Mouse (Mus musculus) spleen, postnatal 14 days (tissue): Measurements from ENCODE around the gene Vmn2r59.
"Not testable (repeated sequence)": the region's sequence is repeated elsewhere in the genome, so short reads cannot be mapped to it uniquely, and the experiment has no call there.

Source experiments
- DNase-seq, 2 experiments: peaks; one replicate each; pipeline ENCODE4 v3.0.0; 2021 to 2022; ENCODE audit warnings: low spot score in 2 of 2

The Vmn2r59 gene

GRCm38 (mm10) chr7:42058923-42059322 is at the start of gene Vmn2r59:
TSS of gene Vmn2r59 (minus strand) at chr7:42059023.
- DNase-seq = no peak

DNA sequence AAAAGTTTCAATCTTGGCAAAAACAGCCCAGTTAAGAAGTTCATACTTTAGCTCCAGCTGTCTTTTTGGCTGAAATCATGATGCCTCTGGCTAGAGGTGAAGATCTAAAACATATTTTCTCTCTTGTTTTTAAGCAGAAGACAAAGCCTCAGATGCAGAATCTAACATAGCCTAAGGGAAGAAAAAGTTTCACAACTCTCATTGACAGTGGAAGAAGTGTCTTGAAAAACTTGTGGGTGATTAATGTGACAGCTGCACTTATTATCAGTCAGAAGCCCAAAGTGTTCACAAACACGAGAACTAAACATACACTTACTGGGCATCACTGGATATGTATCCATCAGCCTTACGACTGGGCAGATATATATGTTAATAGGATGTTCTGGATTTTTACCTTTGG is 48.6 kb upstream of the Vmn2r59 start, which contains the start of gene Vmn2r60:
Gene Vmn2r60, plus strand, starts transcription at position 301 of the 400 bp plus-strand sequence.
- DNase-seq = no peak

DNA sequence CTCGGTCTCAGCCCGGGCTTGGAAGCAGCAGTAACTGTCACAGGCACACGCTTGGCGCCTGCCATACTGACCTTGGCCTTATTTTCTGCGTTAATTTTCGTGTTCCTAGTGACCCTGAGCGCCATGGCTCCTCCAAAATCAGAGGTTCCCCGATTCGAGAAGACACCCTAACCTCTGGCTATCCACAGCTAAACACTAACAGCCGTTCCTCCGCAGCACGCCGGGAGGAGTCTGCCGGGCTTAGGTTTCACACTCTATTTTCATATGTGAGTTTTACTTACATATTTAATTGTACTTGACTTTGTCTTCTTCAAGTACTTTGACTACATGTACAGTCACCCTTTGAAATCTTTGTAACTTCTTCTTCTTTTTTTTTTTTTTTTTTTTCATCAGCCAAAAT is 48.2 kb upstream of the Vmn2r59 start:
- not testable (repeated sequence) for DNase-seq
